Mouse (Mus musculus) gastrocnemius, postnatal 36 days (tissue): ENCODE data around the gene Ddc. TPM values are rescaled to one million over a fixed set of nuclear protein-coding genes. Genes with fewer than 3 reads are reported as not detected.

Experiments
- DNase-seq, 2 experiments: peaks; one replicate each; pipeline ENCODE4 v3.0.0; 2022
- intact Hi-C: fragments of 180-260 bp; cut with DNase I; formaldehyde crosslinking; loops from one replicate; pipeline ENCODE4 v1.15.1; 2025
- total RNA-seq, 2 experiments: library from RNA; stranded (reverse); gene quantifications; 2 replicates each; pipeline ENCODE4 v1.2.3; 2021

Gene Ddc
- total RNA-seq, 2 experiments from 2014 or later: 0.66 to 0.86 TPM

- intact Hi-C loops: no loop called here
- DNase-seq: peak in 1 of 2 experiments; percentile 32
Measured at GRCm38 (mm10) chr11:11878981-11879698, 18.8 kb downstream of the Ddc start.

- intact Hi-C loops: no loop called here
- peak in 1 of 2 experiments; percentile 54 for DNase-seq
Measured at GRCm38 (mm10) chr11:11878278-11878980, 19.5 kb downstream of the Ddc start.

GRCm38 (mm10) chr11:11877891-11878277, 20.1 kb downstream of the Ddc start:
- intact Hi-C loops: no loop called here

GRCm38 (mm10) chr11:11876366-11876765, 21.6 kb downstream of the Ddc start:
- DNase-seq: no peak
- intact Hi-C loops: no loop called here

More at GRCm38 (mm10) chr11:11877891-11878277, 20.1 kb downstream of the Ddc start:
- DNase-seq: no peak

GRCm38 (mm10) chr11:11875230-11875629, 22.7 kb downstream of the Ddc start:
- intact Hi-C loops: no loop called here
- DNase-seq: no peak

- intact Hi-C loops: no loop called here
- DNase-seq: peak; percentile 50 to 77
Measured at GRCm38 (mm10) chr11:11873023-11873908, 24.7 kb downstream of the Ddc start.

- intact Hi-C loops: no loop called here
- DNase-seq: no peak
Measured at GRCm38 (mm10) chr11:11872140-11872795, 25.7 kb downstream of the Ddc start.

GRCm38 (mm10) chr11:11871197-11871813, 26.6 kb downstream of the Ddc start:
- DNase-seq: no peak
- intact Hi-C loops: no loop called here

GRCm38 (mm10) chr11:11867971-11868481, 29.9 kb downstream of the Ddc start:
- intact Hi-C loops: no loop called here

GRCm38 (mm10) chr11:11866696-11867095, 31.2 kb downstream of the Ddc start:
- no peak for DNase-seq
- intact Hi-C loops: no loop called here

More at GRCm38 (mm10) chr11:11867971-11868481, 29.9 kb downstream of the Ddc start:
- DNase-seq: no peak

- DNase-seq: no peak
- intact Hi-C loops: no loop called here
Measured at GRCm38 (mm10) chr11:11865128-11865527, 32.8 kb downstream of the Ddc start.

GRCm38 (mm10) chr11:11864446-11865101, 33.4 kb downstream of the Ddc start:
- intact Hi-C loops: no loop called here
- no peak for DNase-seq

- DNase-seq: no peak
Measured at GRCm38 (mm10) chr11:11862502-11862901, 35.4 kb downstream of the Ddc start.

GRCm38 (mm10) chr11:11856959-11857358, 41.0 kb downstream of the Ddc start:
- no peak for DNase-seq
- intact Hi-C loops: no loop called here

More at GRCm38 (mm10) chr11:11862502-11862901, 35.4 kb downstream of the Ddc start:
- intact Hi-C loops: no loop called here

- DNase-seq: peak in 1 of 2 experiments; percentile 53
- intact Hi-C loops: no loop called here
Measured at GRCm38 (mm10) chr11:11855685-11856131, 42.2 kb downstream of the Ddc start.

- intact Hi-C loops: no loop called here
- DNase-seq: no peak
Measured at GRCm38 (mm10) chr11:11855061-11855672, 42.8 kb downstream of the Ddc start.

- no peak for DNase-seq
- intact Hi-C loops: loop anchor here (5.0 kb wide), 1 partner anchor 38 kb away; no protein-coding TSS in a partner anchor
Measured at GRCm38 (mm10) chr11:11853731-11854461, 44.0 kb downstream of the Ddc start.
